Mouse (Mus musculus): ENCODE measurements at regions not wholly inside any gene's neighbourhood (a gene's known extent, or its start where the extent isn't known, plus 50 kb on each side); places are given as distances from the start of the nearest gene placed in this dataset.

DNA sequence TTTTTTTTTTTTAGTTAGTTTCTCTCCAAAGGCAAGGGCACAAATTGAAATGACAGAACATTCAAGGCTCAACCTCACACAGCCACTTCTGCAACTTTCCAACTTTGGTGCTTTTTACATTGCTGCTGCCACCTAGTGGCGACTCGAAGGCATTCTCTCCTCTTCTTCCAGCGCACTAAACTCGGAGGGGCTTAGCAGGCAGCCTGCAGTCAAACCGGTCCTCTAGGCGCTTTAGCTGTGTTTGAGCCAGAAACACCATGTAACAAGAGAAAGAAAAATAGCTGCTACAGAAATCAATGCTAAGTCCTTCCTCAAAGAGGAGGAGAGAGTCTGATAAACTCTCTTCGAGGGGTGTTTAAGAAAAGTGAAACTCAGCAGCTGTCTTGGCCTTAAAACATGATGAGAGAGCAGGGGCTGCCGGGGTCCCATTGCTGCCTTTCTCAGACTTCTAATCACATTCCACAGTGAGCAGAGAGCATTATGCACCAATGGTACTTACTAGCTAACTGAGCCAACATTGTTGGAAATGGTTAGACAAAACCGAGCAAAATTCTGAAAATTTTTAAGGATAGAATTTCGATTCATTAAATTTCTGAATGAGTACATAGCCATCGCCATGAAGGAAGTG, 252.7 kb downstream of the Rergl start:
- H3K27me3 ChIP-seq (ENCODE audit: control insufficient read depth, insufficient read depth, low read depth, low read length), result no peaks in the 10 kb centered on the region
- no peaks in the 10 kb centered on the region for H3K9me3 ChIP-seq (replicated peaks; ENCODE audit: control insufficient read depth, low read length, poor library complexity, severe bottlenecking)
- no peaks in the 10 kb centered on the region for H3K36me3 ChIP-seq (ENCODE audit: control insufficient read depth, insufficient read depth, low read length)
- no peak overlapping the region for H3K27ac ChIP-seq (ENCODE audit: low read length)
- WGBS, result 32% methylated on average over 11 of the region's 11 CpGs
- no peaks in the 10 kb centered on the region for H3K4me1 ChIP-seq (ENCODE audit: control insufficient read depth, insufficient read depth, low read length)
- H3K9ac ChIP-seq (ENCODE audit: low read depth, low read length), result no peak overlapping the region
- ATAC-seq, result peak; percentile 82
- H3K4me2 ChIP-seq (ENCODE audit: low read length), result no peak overlapping the region
- no peak overlapping the region for H3K4me3 ChIP-seq (ENCODE audit: low read depth, low read length)

DNA sequence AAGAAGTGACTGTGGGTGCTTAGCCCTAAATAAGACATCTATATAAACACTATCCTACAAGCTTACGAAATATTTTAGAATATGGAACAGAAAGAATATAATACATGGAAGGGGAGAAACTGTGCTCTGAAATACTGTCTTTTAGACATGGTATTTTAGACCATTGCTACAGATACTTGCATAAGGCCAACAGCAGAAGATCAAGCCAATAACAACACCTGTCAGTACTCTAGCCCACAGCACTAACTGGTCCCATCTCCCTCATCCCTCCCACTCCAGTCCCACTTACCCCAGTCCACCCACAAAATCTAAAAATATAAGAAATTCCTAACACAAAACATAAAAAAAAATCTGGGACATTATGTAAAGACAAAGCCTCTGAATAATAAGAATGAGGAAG, 275.6 kb downstream of the Rergl start:
- Histone ChIP-seq H3K4me3 (ENCODE audit: low read depth, low read length) (no peak overlapping the region), H3K4me2 (ENCODE audit: low read length) (no peak overlapping the region), H3K4me1 (ENCODE audit: control insufficient read depth, insufficient read depth, low read length) (no peaks in the 10 kb centered on the region), H3K9me3 (replicated peaks; ENCODE audit: control insufficient read depth, low read length, poor library complexity, severe bottlenecking) (no peaks in the 10 kb centered on the region), H3K36me3 (ENCODE audit: control insufficient read depth, insufficient read depth, low read length) (no peaks in the 10 kb centered on the region), H3K27me3 (ENCODE audit: control insufficient read depth, insufficient read depth, low read depth, low read length) (no peaks in the 10 kb centered on the region), H3K27ac (ENCODE audit: low read length) (no peak overlapping the region), H3K9ac (ENCODE audit: low read depth, low read length) (no peak overlapping the region)
- 85% methylated on average over 1 of the region's 1 CpGs for WGBS
- no peak for ATAC-seq

DNA sequence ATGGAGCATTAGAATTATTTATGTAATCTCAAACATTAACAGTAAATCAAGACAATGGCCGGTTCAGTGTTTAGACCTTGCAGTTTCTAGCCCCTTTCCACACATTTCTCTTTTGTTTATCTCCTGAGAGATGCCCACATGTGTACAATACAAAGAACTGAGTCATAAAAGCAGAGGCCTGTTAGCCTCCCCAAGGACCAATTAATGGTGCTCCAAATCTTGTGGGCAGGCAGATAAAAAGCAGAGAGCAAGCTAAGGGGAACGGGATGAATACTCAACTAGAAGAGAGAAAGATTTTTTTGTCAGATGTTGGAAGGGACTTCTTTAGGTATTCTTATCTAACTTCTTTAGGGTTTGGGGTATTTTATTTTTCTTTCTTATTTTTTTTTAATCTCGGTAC, 287.3 kb downstream of the Rergl start:
- H3K4me1 ChIP-seq (ENCODE audit: control insufficient read depth, insufficient read depth, low read length), result no peaks in the 10 kb centered on the region

GRCm38 (mm10) chr6:139210256-139210655, 291.5 kb downstream of the Rergl start:
- 55% methylated on average over 2 of the region's 2 CpGs for WGBS
- no peaks in the 10 kb centered on the region for H3K27me3 ChIP-seq (ENCODE audit: control insufficient read depth, insufficient read depth, low read depth, low read length)
- H3K9me3 ChIP-seq (replicated peaks; ENCODE audit: control insufficient read depth, low read length, poor library complexity, severe bottlenecking), result peaks cover 3% of the 10 kb centered on the region; the same call in 1 of the 2 replicates
- no peak overlapping the region for H3K4me3 ChIP-seq (ENCODE audit: low read depth, low read length)
- H3K4me2 ChIP-seq (ENCODE audit: low read length), result no peak overlapping the region
- no peaks in the 10 kb centered on the region for H3K4me1 ChIP-seq (ENCODE audit: control insufficient read depth, insufficient read depth, low read length)
- H3K36me3 ChIP-seq (ENCODE audit: control insufficient read depth, insufficient read depth, low read length), result no peaks in the 10 kb centered on the region
- H3K9ac ChIP-seq (ENCODE audit: low read depth, low read length), result no peak overlapping the region
- no peak overlapping the region for H3K27ac ChIP-seq (ENCODE audit: low read length)
- no peak for ATAC-seq

More for the DNA sequence above, 287.3 kb downstream of the Rergl start:
- 58% methylated on average over 3 of the region's 3 CpGs for WGBS
- Histone ChIP-seq H3K4me3 (ENCODE audit: low read depth, low read length) (no peak overlapping the region), H3K36me3 (ENCODE audit: control insufficient read depth, insufficient read depth, low read length) (no peaks in the 10 kb centered on the region), H3K9me3 (replicated peaks; ENCODE audit: control insufficient read depth, low read length, poor library complexity, severe bottlenecking) (no peaks in the 10 kb centered on the region), H3K27me3 (ENCODE audit: control insufficient read depth, insufficient read depth, low read depth, low read length) (no peaks in the 10 kb centered on the region), H3K4me2 (ENCODE audit: low read length) (no peak overlapping the region), H3K9ac (ENCODE audit: low read depth, low read length) (no peak overlapping the region), H3K27ac (ENCODE audit: low read length) (no peak overlapping the region)
- no peak for ATAC-seq

- ATAC-seq, result no peak
- Histone ChIP-seq H3K4me3 (ENCODE audit: low read depth, low read length) (no peak overlapping the region), H3K9ac (ENCODE audit: low read depth, low read length) (no peak overlapping the region), H3K4me2 (ENCODE audit: low read length) (no peak overlapping the region), H3K4me1 (ENCODE audit: control insufficient read depth, insufficient read depth, low read length) (no peaks in the 10 kb centered on the region), H3K9me3 (replicated peaks; ENCODE audit: control insufficient read depth, low read length, poor library complexity, severe bottlenecking) (no peaks in the 10 kb centered on the region), H3K27me3 (ENCODE audit: control insufficient read depth, insufficient read depth, low read depth, low read length) (no peaks in the 10 kb centered on the region), H3K36me3 (ENCODE audit: control insufficient read depth, insufficient read depth, low read length) (no peaks in the 10 kb centered on the region), H3K27ac (ENCODE audit: low read length) (no peak overlapping the region)
- 78% methylated on average over 4 of the region's 4 CpGs for WGBS
These were observed 303.2 kb downstream of the Rergl start for GRCm38 (mm10) chr6:139198601-139199000.

- no peak for ATAC-seq
- no peaks in the 10 kb centered on the region for H3K36me3 ChIP-seq (ENCODE audit: control insufficient read depth, insufficient read depth, low read length)
- WGBS, result 85% methylated on average over 8 of the region's 8 CpGs
- no peaks in the 10 kb centered on the region for H3K4me1 ChIP-seq (ENCODE audit: control insufficient read depth, insufficient read depth, low read length)
- no peak overlapping the region for H3K4me2 ChIP-seq (ENCODE audit: low read length)
- no peak overlapping the region for H3K27ac ChIP-seq (ENCODE audit: low read length)
- no peak overlapping the region for H3K9ac ChIP-seq (ENCODE audit: low read depth, low read length)
- H3K9me3 ChIP-seq (replicated peaks; ENCODE audit: control insufficient read depth, low read length, poor library complexity, severe bottlenecking), result no peaks in the 10 kb centered on the region
- no peaks in the 10 kb centered on the region for H3K27me3 ChIP-seq (ENCODE audit: control insufficient read depth, insufficient read depth, low read depth, low read length)
- H3K4me3 ChIP-seq (ENCODE audit: low read depth, low read length), result no peak overlapping the region
These were observed 315.3 kb downstream of the Rergl start for GRCm38 (mm10) chr6:139186431-139186830.

DNA sequence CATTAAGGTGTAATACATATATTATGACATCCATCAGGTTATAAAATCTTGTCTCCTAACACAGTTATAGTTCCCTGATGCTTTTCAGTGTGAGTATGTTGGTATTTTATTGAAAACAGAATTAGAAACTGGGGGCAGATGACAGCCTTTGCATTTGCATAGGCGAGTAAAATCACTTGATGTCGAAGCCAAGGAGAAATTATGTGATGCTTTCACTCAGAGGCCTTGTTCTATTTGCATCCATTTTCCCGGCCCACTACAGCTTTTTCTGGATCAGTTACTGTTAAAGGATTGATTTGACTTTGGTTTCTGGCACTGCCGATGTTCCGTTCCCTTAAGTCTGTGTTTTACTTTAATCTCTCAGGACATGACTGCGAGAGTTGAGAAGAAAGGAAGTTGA, 341.4 kb downstream of the Rergl start:
- no peak for ATAC-seq
- Histone ChIP-seq H3K4me1 (ENCODE audit: control insufficient read depth, insufficient read depth, low read length) (no peaks in the 10 kb centered on the region), H3K9ac (ENCODE audit: low read depth, low read length) (no peak overlapping the region), H3K9me3 (replicated peaks; ENCODE audit: control insufficient read depth, low read length, poor library complexity, severe bottlenecking) (no peaks in the 10 kb centered on the region), H3K27ac (ENCODE audit: low read length) (no peak overlapping the region), H3K27me3 (ENCODE audit: control insufficient read depth, insufficient read depth, low read depth, low read length) (no peaks in the 10 kb centered on the region), H3K36me3 (ENCODE audit: control insufficient read depth, insufficient read depth, low read length) (no peaks in the 10 kb centered on the region), H3K4me3 (ENCODE audit: low read depth, low read length) (no peak overlapping the region), H3K4me2 (ENCODE audit: low read length) (no peak overlapping the region)
- 81% methylated on average over 6 of the region's 6 CpGs for WGBS

GRCm38 (mm10) chr6:139159741-139160140, 342.0 kb downstream of the Rergl start:
- no peak overlapping the region for H3K4me3 ChIP-seq (ENCODE audit: low read depth, low read length)
- H3K9ac ChIP-seq (ENCODE audit: low read depth, low read length), result no peak overlapping the region
- no peak overlapping the region for H3K4me2 ChIP-seq (ENCODE audit: low read length)
- H3K27me3 ChIP-seq (ENCODE audit: control insufficient read depth, insufficient read depth, low read depth, low read length), result no peaks in the 10 kb centered on the region
- no peaks in the 10 kb centered on the region for H3K9me3 ChIP-seq (replicated peaks; ENCODE audit: control insufficient read depth, low read length, poor library complexity, severe bottlenecking)
- ATAC-seq, result no peak
- H3K4me1 ChIP-seq (ENCODE audit: control insufficient read depth, insufficient read depth, low read length), result no peaks in the 10 kb centered on the region
- H3K27ac ChIP-seq (ENCODE audit: low read length), result no peak overlapping the region
- H3K36me3 ChIP-seq (ENCODE audit: control insufficient read depth, insufficient read depth, low read length), result no peaks in the 10 kb centered on the region
- 86% methylated on average over 4 of the region's 4 CpGs for WGBS

GRCm38 (mm10) chr6:139154802-139155201, 347.0 kb downstream of the Rergl start:
- Histone ChIP-seq H3K9me3 (replicated peaks; ENCODE audit: control insufficient read depth, low read length, poor library complexity, severe bottlenecking) (no peaks in the 10 kb centered on the region), H3K4me1 (ENCODE audit: control insufficient read depth, insufficient read depth, low read length) (no peaks in the 10 kb centered on the region), H3K4me2 (ENCODE audit: low read length) (no peak overlapping the region), H3K27ac (ENCODE audit: low read length) (no peak overlapping the region), H3K4me3 (ENCODE audit: low read depth, low read length) (no peak overlapping the region), H3K9ac (ENCODE audit: low read depth, low read length) (no peak overlapping the region), H3K27me3 (ENCODE audit: control insufficient read depth, insufficient read depth, low read depth, low read length) (no peaks in the 10 kb centered on the region), H3K36me3 (ENCODE audit: control insufficient read depth, insufficient read depth, low read length) (no peaks in the 10 kb centered on the region)
- ATAC-seq, result no peak
- 93% methylated on average over 1 of the region's 1 CpGs for WGBS

Measured in midbrain, embryonic 16.5 days (tissue).